Mouse (Mus musculus) heart, embryonic 14.5 days (tissue): Measurements from ENCODE around the gene Cysrt1. TPM values are rescaled to one million over a fixed set of nuclear protein-coding genes. Genes with fewer than 3 reads are reported as not detected.

Experiments
- ATAC-seq: fragments of 200-750 bp; cut with Nextera tagmentation; 2 replicates; pipeline ENCODE4 v1.8.0; 2017; ENCODE audit warnings: low read depth, moderate TSS enrichment; ENCODE audit not compliant: insufficient number of reproducible peaks, insufficient read depth, low FRiP score
- H3K27ac ChIP-seq, 2 experiments: fragments of 200-500 bp in 1 of 2; fragments of 300-500 bp in 1 of 2; sonication (generic) in 1 of 2; replicated peaks in 1 of 2; 2 replicates each; pipeline ENCODE4 v1.5.1; 2012 to 2014; ENCODE audit warnings: low read depth in 2 of 2, low read length in 2 of 2, control low read depth in 1 of 2, mild to moderate bottlenecking in 1 of 2, mixed read lengths in 1 of 2; ENCODE audit not compliant: control insufficient read depth in 1 of 2, insufficient read depth in 1 of 2
- H3K27me3 ChIP-seq: fragments of 300-500 bp; sonication (generic); 2 replicates; pipeline ENCODE4 v1.6.1; 2014; ENCODE audit warnings: mild to moderate bottlenecking, low read length, control low read depth; ENCODE audit not compliant: control insufficient read depth, insufficient read depth
- H3K36me3 ChIP-seq: fragments of 300-500 bp; sonication (generic); 2 replicates; pipeline ENCODE4 v1.6.1; 2014; ENCODE audit warnings: mild to moderate bottlenecking, control low read depth, low read length, mixed read lengths; ENCODE audit not compliant: control insufficient read depth, insufficient read depth
- H3K4me1 ChIP-seq, 2 experiments: fragments of 200-500 bp in 1 of 2; fragments of 300-500 bp in 1 of 2; sonication (generic) in 1 of 2; 2 replicates each; pipeline ENCODE4 v1.6.1; 2012 to 2014; ENCODE audit warnings: low read length in 2 of 2, control low read depth in 1 of 2, mixed read lengths in 1 of 2; ENCODE audit not compliant: control insufficient read depth in 2 of 2, insufficient read depth in 2 of 2
- H3K4me2 ChIP-seq: fragments of 300-500 bp; sonication (generic); 2 replicates; pipeline ENCODE4 v1.6.1; 2014; ENCODE audit warnings: mild to moderate bottlenecking, low read length
- H3K4me3 ChIP-seq, 2 experiments: fragments of 200-500 bp in 1 of 2; fragments of 300-500 bp in 1 of 2; sonication (generic) in 1 of 2; 2 replicates each; pipeline ENCODE4 v1.5.1; 2012 to 2014; ENCODE audit warnings: low read length in 2 of 2, mild to moderate bottlenecking in 2 of 2, control low read depth in 1 of 2, low read depth in 1 of 2, moderate library complexity in 1 of 2; ENCODE audit not compliant: control insufficient read depth in 1 of 2, insufficient read depth in 1 of 2
- H3K9ac ChIP-seq: fragments of 300-500 bp; sonication (generic); 2 replicates; pipeline ENCODE4 v1.6.1; 2014; ENCODE audit warnings: mild to moderate bottlenecking, low read length
- H3K9me3 ChIP-seq: fragments of 300-500 bp; sonication (generic); 2 replicates; pipeline ENCODE4 v1.6.1; 2016; ENCODE audit warnings: low read length, control low read depth; ENCODE audit not compliant: control insufficient read depth
- WGBS: fragments of 180-500 bp; shearing (Covaris S2); extraction: QIAGEN DNeasy Blood & Tissue Kit; methylation state at CpG from one replicate; pipeline ENCODE4 v1.1.7; 2014; 5-methylcytosine and 5-hydroxymethylcytosine counted together
- polyA plus RNA-seq: library from polyadenylated mRNA; unstranded; fragments of >200 nt; fragmentation: Nextera tagmentation; extraction: Ambion mirVana; gene quantifications from 2 replicates; pipeline ENCODE4 v1.2.1, GENCODE M21; 2014

The Cysrt1 gene
- polyA plus RNA-seq, 1 experiment from 2014 or later = not detected

GRCm38 (mm10) chr2:25200631-25201030, 41.6 kb downstream of the Cysrt1 start:
- no peak for ATAC-seq
- no peaks in the 10 kb centered on the region; the same call in 1 of the 2 replicates for H3K27me3 ChIP-seq
- H3K4me2 ChIP-seq = no peak overlapping the region
- no peak overlapping the region for H3K9ac ChIP-seq
- H3K36me3 ChIP-seq = peaks cover 75% of the 10 kb centered on the region
- H3K9me3 ChIP-seq = no peaks in the 10 kb centered on the region
- H3K4me1 ChIP-seq = peaks cover 6 to 13% of the 10 kb centered on the region in 2 experiments; a peak in 3 of 4 replicates
- H3K4me3 ChIP-seq = no peak overlapping the region
- 90% methylated on average over 2 of the region's 2 CpGs for WGBS
- no peak overlapping the region for H3K27ac ChIP-seq

GRCm38 (mm10) chr2:25197946-25198345, 44.3 kb downstream of the Cysrt1 start:
- H3K4me1 ChIP-seq = peaks cover 9 to 26% of the 10 kb centered on the region in 2 experiments; a peak in 3 of 4 replicates
- peaks cover 5% of the 10 kb centered on the region for H3K27me3 ChIP-seq
- no peak overlapping the region for H3K4me2 ChIP-seq
- H3K27ac ChIP-seq = peak overlapping the region; percentile 36 to 82
- no peak overlapping the region for H3K4me3 ChIP-seq
- ATAC-seq = no peak
- H3K9ac ChIP-seq = no peak overlapping the region
- peaks cover 48% of the 10 kb centered on the region for H3K36me3 ChIP-seq
- no peaks in the 10 kb centered on the region for H3K9me3 ChIP-seq

- Histone ChIP-seq H3K36me3 (peaks cover 41% of the 10 kb centered on the region), H3K4me3 (no peak overlapping the region), H3K27ac (peak overlapping the region; percentile 75 to 82), H3K4me1 (peaks cover 9 to 26% of the 10 kb centered on the region in 2 experiments; a peak in 3 of 4 replicates), H3K4me2 (peak overlapping the region; percentile 72), H3K27me3 (peaks cover 5% of the 10 kb centered on the region), H3K9me3 (no peaks in the 10 kb centered on the region), H3K9ac (no peak overlapping the region)
- no peak for ATAC-seq
- WGBS = 24% methylated on average over 2 of the region's 2 CpGs
Observed at GRCm38 (mm10) chr2:25197191-25197590, 45.1 kb downstream of the Cysrt1 start.

- Histone ChIP-seq H3K9me3 (no peaks in the 10 kb centered on the region), H3K36me3 (peaks cover 33% of the 10 kb centered on the region), H3K27me3 (peaks cover 5% of the 10 kb centered on the region), H3K27ac (peak within 1 kb of the TSS; percentile 75 to 82), H3K4me3 (peak within 1 kb of the TSS; percentile 35 to 42), H3K9ac (peak within 1 kb of the TSS; percentile 66), H3K4me2 (peak within 1 kb of the TSS; percentile 72), H3K4me1 (peaks cover 9 to 26% of the 10 kb centered on the region in 2 experiments; a peak in 3 of 4 replicates)
- ATAC-seq = peak; percentile 75
- WGBS = 7% methylated on average over 8 of the region's 8 CpGs
Observed at GRCm38 (mm10) chr2:25196172-25196954, 45.9 kb downstream of the Cysrt1 start, which contains the start of gene Tor4a. Tor4a (minus strand) TSS chr2:25196886.

- Histone ChIP-seq H3K4me3 (peak overlapping the region; percentile 35 to 42), H3K27me3 (peaks cover 5% of the 10 kb centered on the region), H3K4me1 (peaks cover 9 to 26% of the 10 kb centered on the region in 2 experiments; a peak in 3 of 4 replicates), H3K9ac (peak overlapping the region; percentile 66), H3K36me3 (peaks cover 24% of the 10 kb centered on the region), H3K9me3 (no peaks in the 10 kb centered on the region), H3K27ac (peak overlapping the region; percentile 65 to 82; a peak in 3 of 4 replicates), H3K4me2 (peak overlapping the region; percentile 72)
- ATAC-seq = no peak
- WGBS = 18% methylated on average over 55 of the region's 55 CpGs
Observed at GRCm38 (mm10) chr2:25195211-25196156, 46.8 kb downstream of the Cysrt1 start.

GRCm38 (mm10) chr2:25194486-25195171, 47.6 kb downstream of the Cysrt1 start:
- Histone ChIP-seq H3K27ac (no peak overlapping the region), H3K4me2 (peak overlapping the region; percentile 72), H3K27me3 (peaks cover 5% of the 10 kb centered on the region), H3K36me3 (peaks cover 15% of the 10 kb centered on the region), H3K4me1 (peaks cover 9 to 26% of the 10 kb centered on the region in 2 experiments; a peak in 3 of 4 replicates), H3K9ac (no peak overlapping the region), H3K4me3 (0 out of 4 replicates have a peak overlapping the region, but pooled peaks of 1 of the 2 experiments have one; percentile 42), H3K9me3 (no peaks in the 10 kb centered on the region)
- ATAC-seq = no peak
- WGBS = 74% methylated on average over 17 of the region's 17 CpGs
